Mouse (Mus musculus): Measurements from ENCODE around the gene Hjurp. TPM values are rescaled to one million over a fixed set of nuclear protein-coding genes. Genes with fewer than 3 reads are reported as not detected.

The Hjurp gene
- polyA plus RNA-seq, 1 experiment from 2014 or later = 21.9 TPM

- H3K4me2 ChIP-seq (replicated peaks; ENCODE audit: low read depth, low read length) = no peak overlapping the region
- no peak overlapping the region for H3K27ac ChIP-seq (ENCODE audit: low read length)
- peaks cover 16% of the 10 kb centered on the region; the same call in 1 of the 2 replicates for H3K4me1 ChIP-seq (ENCODE audit: insufficient read depth, low read depth, low read length)
- H3K9ac ChIP-seq (replicated peaks; ENCODE audit: low read depth) = no peak overlapping the region
- H3K27me3 ChIP-seq (replicated peaks; ENCODE audit: insufficient read depth, low read length) = no peaks in the 10 kb centered on the region
- ATAC-seq (no peak), DNase-seq (ENCODE audit: low spot score) (no peak)
- no peak overlapping the region for H3K4me3 ChIP-seq (ENCODE audit: low read depth, low read length)
- WGBS = 96% methylated on average over 3 of the region's 3 CpGs
- H3K36me3 ChIP-seq (ENCODE audit: insufficient read depth, low read length) = peaks cover 23% of the 10 kb centered on the region
- TF ChIP-seq CTCF (IDR thresholded peaks at IDR 0.05) = no peak
- no peak for TF ChIP-seq EP300 (IDR thresholded peaks at IDR 0.05)
- H3K9me3 ChIP-seq (ENCODE audit: low read length) = no peaks in the 10 kb centered on the region
Observed at GRCm38 (mm10) chr1:88273326-88273725, 4.1 kb downstream of the Hjurp start.

- H3K36me3 ChIP-seq (ENCODE audit: insufficient read depth, low read length) = peaks cover 28% of the 10 kb centered on the region
- H3K4me1 ChIP-seq (ENCODE audit: insufficient read depth, low read depth, low read length) = peaks cover 16% of the 10 kb centered on the region; the same call in 1 of the 2 replicates
- WGBS = 56% methylated on average over 4 of the region's 4 CpGs
- no peak overlapping the region for H3K4me2 ChIP-seq (replicated peaks; ENCODE audit: low read depth, low read length)
- no peak overlapping the region for H3K27ac ChIP-seq (ENCODE audit: low read length)
- H3K9ac ChIP-seq (replicated peaks; ENCODE audit: low read depth) = no peak overlapping the region
- DNase-seq (ENCODE audit: low spot score) (no peak), ATAC-seq (no peak)
- no peak for TF ChIP-seq CTCF (IDR thresholded peaks at IDR 0.05)
- TF ChIP-seq EP300 (IDR thresholded peaks at IDR 0.05) = no peak
- no peaks in the 10 kb centered on the region for H3K27me3 ChIP-seq (replicated peaks; ENCODE audit: insufficient read depth, low read length)
- no peaks in the 10 kb centered on the region for H3K9me3 ChIP-seq (ENCODE audit: low read length)
- H3K4me3 ChIP-seq (ENCODE audit: low read depth, low read length) = no peak overlapping the region
Observed at GRCm38 (mm10) chr1:88272851-88273250, 4.6 kb downstream of the Hjurp start.

- H3K9ac ChIP-seq (replicated peaks; ENCODE audit: low read depth) = no peak overlapping the region
- no peaks in the 10 kb centered on the region for H3K27me3 ChIP-seq (replicated peaks; ENCODE audit: insufficient read depth, low read length)
- H3K9me3 ChIP-seq (ENCODE audit: low read length) = no peaks in the 10 kb centered on the region
- H3K4me2 ChIP-seq (replicated peaks; ENCODE audit: low read depth, low read length) = no peak overlapping the region
- TF ChIP-seq CTCF (IDR thresholded peaks at IDR 0.05) = no peak
- no peak for TF ChIP-seq EP300 (IDR thresholded peaks at IDR 0.05)
- H3K4me1 ChIP-seq (ENCODE audit: insufficient read depth, low read depth, low read length) = 0 out of 2 replicates have a peak, but pooled peaks cover 1% of the 10 kb centered on the region
- H3K36me3 ChIP-seq (ENCODE audit: insufficient read depth, low read length) = peaks cover 59% of the 10 kb centered on the region
- 87% methylated on average over 12 of the region's 12 CpGs for WGBS
- DNase-seq (ENCODE audit: low spot score) = no peak
- H3K27ac ChIP-seq (ENCODE audit: low read length) = no peak overlapping the region
- no peak for ATAC-seq
- H3K4me3 ChIP-seq (ENCODE audit: low read depth, low read length) = no peak overlapping the region
Observed at GRCm38 (mm10) chr1:88269539-88270309, 7.7 kb downstream of the Hjurp start.

GRCm38 (mm10) chr1:88268070-88268469 lies 9.4 kb downstream of the Hjurp start:
- Histone ChIP-seq H3K36me3 (ENCODE audit: insufficient read depth, low read length) (peaks cover 70% of the 10 kb centered on the region), H3K9ac (replicated peaks; ENCODE audit: low read depth) (no peak overlapping the region), H3K4me1 (ENCODE audit: insufficient read depth, low read depth, low read length) (no peaks in the 10 kb centered on the region), H3K4me3 (ENCODE audit: low read depth, low read length) (no peak overlapping the region), H3K27me3 (replicated peaks; ENCODE audit: insufficient read depth, low read length) (no peaks in the 10 kb centered on the region), H3K4me2 (replicated peaks; ENCODE audit: low read depth, low read length) (no peak overlapping the region), H3K27ac (ENCODE audit: low read length) (no peak overlapping the region), H3K9me3 (ENCODE audit: low read length) (no peaks in the 10 kb centered on the region)
- 84% methylated on average over 6 of the region's 6 CpGs for WGBS
- DNase-seq (ENCODE audit: low spot score) (no peak), ATAC-seq (peak; percentile 3; the same call in 1 of the 2 replicates)
- TF ChIP-seq EP300 (IDR thresholded peaks at IDR 0.05) (no peak), CTCF (IDR thresholded peaks at IDR 0.05) (no peak)

- 89% methylated on average over 6 of the region's 6 CpGs for WGBS
- H3K4me2 ChIP-seq (replicated peaks; ENCODE audit: low read depth, low read length) = no peak overlapping the region
- DNase-seq (ENCODE audit: low spot score) = no peak
- peaks cover 76% of the 10 kb centered on the region for H3K36me3 ChIP-seq (ENCODE audit: insufficient read depth, low read length)
- no peaks in the 10 kb centered on the region for H3K27me3 ChIP-seq (replicated peaks; ENCODE audit: insufficient read depth, low read length)
- no peak overlapping the region for H3K4me3 ChIP-seq (ENCODE audit: low read depth, low read length)
- peak; percentile 27 for ATAC-seq
- H3K4me1 ChIP-seq (ENCODE audit: insufficient read depth, low read depth, low read length) = no peaks in the 10 kb centered on the region
- no peaks in the 10 kb centered on the region for H3K9me3 ChIP-seq (ENCODE audit: low read length)
- H3K27ac ChIP-seq (ENCODE audit: low read length) = no peak overlapping the region
- no peak for TF ChIP-seq CTCF (IDR thresholded peaks at IDR 0.05)
- TF ChIP-seq EP300 (IDR thresholded peaks at IDR 0.05) = no peak
- no peak overlapping the region for H3K9ac ChIP-seq (replicated peaks; ENCODE audit: low read depth)
Observed at GRCm38 (mm10) chr1:88267489-88267888, 9.9 kb downstream of the Hjurp start.

GRCm38 (mm10) chr1:88266123-88266522 lies 11.3 kb downstream of the Hjurp start:
- WGBS = 88% methylated on average over 13 of the region's 13 CpGs
- H3K4me3 ChIP-seq (ENCODE audit: low read depth, low read length) = no peak overlapping the region
- H3K4me2 ChIP-seq (replicated peaks; ENCODE audit: low read depth, low read length) = no peak overlapping the region
- ATAC-seq (no peak), DNase-seq (ENCODE audit: low spot score) (no peak)
- H3K9ac ChIP-seq (replicated peaks; ENCODE audit: low read depth) = no peak overlapping the region
- no peaks in the 10 kb centered on the region for H3K9me3 ChIP-seq (ENCODE audit: low read length)
- H3K27ac ChIP-seq (ENCODE audit: low read length) = no peak overlapping the region
- no peaks in the 10 kb centered on the region for H3K4me1 ChIP-seq (ENCODE audit: insufficient read depth, low read depth, low read length)
- TF ChIP-seq CTCF (IDR thresholded peaks at IDR 0.05) (no peak), EP300 (IDR thresholded peaks at IDR 0.05) (no peak)
- H3K36me3 ChIP-seq (ENCODE audit: insufficient read depth, low read length) = peaks cover 80% of the 10 kb centered on the region
- H3K27me3 ChIP-seq (replicated peaks; ENCODE audit: insufficient read depth, low read length) = no peaks in the 10 kb centered on the region
